Mouse (Mus musculus) hematopoietic stem cell, adult 5-6 weeks (primary cell): ENCODE measurements around the gene Sec16a. TPM values are rescaled to one million over a fixed set of nuclear protein-coding genes. Genes with fewer than 3 reads are reported as not detected.
A peak's percentile ranks its signal among the peaks of the same experiment; 100 is the strongest.

Source experiments
- ATAC-seq, 2 experiments: fragments of 125-278 bp in 1 of 2; replicated peaks in 1 of 2; 2 replicates each; pipeline ENCODE4 v1.8.0; 2016 to 2017; ENCODE audit warnings: inconsistent platforms in 2 of 2, mild to moderate bottlenecking in 2 of 2, moderate number of reproducible peaks in 2 of 2, low read depth in 1 of 2, moderate TSS enrichment in 1 of 2; ENCODE audit not compliant: low FRiP score in 2 of 2, poor library complexity in 2 of 2, severe bottlenecking in 2 of 2, insufficient read depth in 1 of 2, low TSS enrichment in 1 of 2
- total RNA-seq: library from RNA; stranded (forward); fragments of 172-1452, 232-1000 nt; gene quantifications from 2 replicates; pipeline ENCODE4 v1.2.3, GENCODE M21; 2017

Gene Sec16a
- 30.8 and 50.0 TPM in 2 replicates for total RNA-seq

GRCm38 (mm10) chr2:26444946-26445665 lies at the start of gene Sec16a:
Gene Sec16a, minus strand, starts transcription at chr2:26445216.
- peak; percentile 80 to 85 for ATAC-seq

DNA sequence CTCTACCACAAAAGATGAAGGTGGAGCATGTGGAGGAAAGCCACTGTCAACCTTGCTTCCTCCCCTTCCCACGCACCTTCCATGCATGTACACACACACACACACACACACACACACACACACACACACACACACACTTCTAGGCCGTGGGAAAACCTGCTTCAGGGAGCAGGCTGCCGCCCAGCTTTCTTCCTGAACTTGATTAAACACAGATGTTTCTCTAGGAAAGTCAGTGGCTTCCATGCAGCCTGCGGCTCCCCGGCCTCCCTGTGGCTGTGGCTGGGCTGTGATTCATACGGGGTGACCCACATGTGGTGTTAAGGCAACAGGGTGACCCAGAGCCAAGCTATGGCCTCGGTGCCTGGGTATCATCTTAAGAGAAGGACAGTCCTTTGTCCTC lies 49.4 kb upstream of the Sec16a start:
- ATAC-seq: no peak

DNA sequence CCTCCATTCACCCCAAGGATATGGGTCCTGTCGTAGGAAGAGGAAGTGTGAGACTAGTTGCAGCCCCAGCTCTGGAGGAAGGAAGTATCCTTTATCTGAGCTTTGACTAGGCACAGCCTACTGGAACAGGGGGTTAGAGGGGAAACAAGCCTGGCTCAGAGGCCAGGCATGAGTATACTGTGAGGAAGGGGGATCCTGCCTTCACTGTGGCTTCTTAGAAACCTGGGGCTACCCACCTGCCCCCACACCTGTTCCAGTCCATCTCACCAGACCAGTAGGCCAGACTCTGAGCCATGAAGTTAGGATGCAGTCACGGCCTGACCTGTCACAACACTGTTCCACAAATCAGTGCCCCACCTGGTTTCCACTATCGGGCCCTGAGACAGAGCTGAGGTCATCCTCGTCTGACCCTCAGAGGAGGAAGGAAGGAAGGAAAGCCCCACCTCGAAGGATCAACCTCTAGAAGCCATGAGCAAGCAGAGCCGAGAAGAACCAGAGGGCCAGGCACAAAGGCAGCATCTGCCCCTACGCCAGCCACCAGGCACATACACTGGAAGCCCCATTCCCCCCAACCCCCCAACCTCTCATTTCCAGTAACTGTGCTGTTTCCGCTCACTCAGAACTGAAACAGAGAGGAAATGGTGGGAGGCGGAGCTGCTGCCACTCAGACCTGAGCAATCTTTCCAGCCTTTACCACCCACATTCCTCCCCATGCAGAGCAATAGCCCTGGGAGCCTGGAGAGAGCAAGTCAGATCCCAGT lies 48.2 kb upstream of the Sec16a start:
- peak; percentile 69 for ATAC-seq

DNA sequence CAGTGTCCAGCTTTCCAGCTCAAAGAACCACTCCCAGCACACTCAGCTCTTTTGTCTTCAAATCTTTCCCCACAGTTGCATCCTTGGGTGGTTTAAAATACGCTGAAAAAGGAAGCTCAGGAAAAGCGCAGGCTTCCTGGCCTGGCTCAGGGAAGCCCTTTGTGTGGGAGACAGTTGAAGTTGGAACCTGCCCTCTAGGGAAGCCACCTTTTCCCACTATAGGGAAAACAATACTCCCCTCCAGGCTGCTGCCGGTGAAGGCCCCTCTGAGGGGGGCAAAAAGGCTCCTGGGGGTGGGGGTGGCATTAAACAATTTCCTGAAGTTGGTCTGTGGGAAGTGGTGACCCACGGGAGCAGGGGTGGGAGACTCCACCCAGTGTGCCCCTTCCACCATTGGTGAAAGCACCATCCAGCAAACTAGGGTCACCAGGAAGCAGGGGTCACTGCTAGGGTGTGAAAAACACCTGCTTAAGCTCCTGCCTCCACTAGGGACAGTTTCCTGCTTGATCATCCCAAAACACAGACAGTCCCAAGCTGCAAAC lies 45.8 kb upstream of the Sec16a start:
- no peak for ATAC-seq

DNA sequence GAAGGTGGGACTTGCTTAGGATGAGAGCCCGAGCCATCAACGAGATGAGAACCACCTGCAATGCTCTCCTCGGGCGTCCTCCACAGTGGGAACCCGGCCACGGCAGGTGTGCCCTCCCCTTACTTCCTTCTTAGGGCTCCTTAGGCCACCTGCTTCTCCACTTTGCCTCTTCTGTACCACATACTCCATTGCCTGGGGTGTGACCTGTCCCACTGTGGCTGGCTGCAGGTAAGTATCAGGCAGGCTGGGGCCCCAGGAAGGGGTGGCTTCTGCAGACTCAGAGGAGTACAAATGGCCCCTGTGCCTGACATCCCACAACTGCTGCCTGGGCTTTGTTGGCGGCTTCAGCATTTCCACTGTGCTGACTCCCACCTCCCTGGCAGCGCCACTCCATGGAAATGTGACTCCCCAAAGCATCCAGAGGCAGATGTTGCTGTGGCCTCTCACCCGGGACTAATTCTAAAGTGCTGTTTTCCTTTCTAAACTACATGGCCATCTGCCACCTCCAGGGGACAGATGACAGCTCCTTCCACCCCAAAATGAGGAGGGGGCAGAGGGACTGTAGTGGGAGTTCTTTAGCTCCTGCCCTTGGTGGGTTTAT lies 43.6 kb upstream of the Sec16a start:
- no peak for ATAC-seq

GRCm38 (mm10) chr2:26487322-26488021 lies 42.5 kb upstream of the Sec16a start:
- no peak for ATAC-seq

DNA sequence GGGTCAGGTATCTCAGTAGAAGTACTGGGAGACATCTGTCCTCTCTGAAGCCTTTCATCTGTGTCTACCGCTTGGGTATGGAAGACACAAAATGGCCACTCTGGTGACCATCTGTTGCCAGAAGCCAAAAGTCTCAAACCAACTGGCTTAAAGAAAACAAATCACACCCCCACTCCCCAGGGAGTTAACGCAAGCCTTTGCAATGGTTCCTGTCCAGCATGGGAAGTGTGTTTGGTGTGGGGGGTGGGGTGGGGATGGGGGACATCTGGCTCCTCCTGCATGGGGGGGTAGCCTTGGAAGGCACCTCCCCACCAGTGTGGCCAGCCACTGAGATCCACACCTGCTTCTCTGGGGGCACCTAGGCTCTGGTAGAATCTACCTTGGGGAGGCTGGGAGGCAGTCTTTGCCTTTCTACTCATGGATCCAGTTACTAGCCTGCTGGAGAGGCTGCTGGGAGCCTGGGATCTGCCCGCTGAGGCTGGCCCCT lies 41.9 kb upstream of the Sec16a start:
- ATAC-seq: no peak

- no peak for ATAC-seq
These were observed 41.3 kb upstream of the Sec16a start for GRCm38 (mm10) chr2:26486264-26486810.

DNA sequence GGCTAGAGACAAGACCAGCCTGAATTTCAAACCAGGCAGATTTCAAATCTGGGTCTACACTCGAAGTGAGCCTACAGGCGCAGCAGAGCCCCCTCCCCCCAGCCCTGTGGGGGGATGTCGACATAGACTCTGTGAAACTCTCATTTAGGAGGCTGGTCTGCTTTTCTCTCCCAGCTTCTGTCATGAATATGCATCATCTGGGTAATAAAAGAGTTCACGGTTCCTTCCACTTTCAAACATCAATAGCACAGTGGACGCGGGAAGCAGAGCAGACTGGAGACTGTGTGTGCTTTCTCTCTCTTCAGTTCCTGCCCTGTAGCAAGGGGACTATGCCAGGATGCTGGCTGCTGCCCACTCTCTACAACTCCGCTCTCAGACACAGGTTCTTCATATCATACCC lies 40.7 kb upstream of the Sec16a start:
- no peak for ATAC-seq

DNA sequence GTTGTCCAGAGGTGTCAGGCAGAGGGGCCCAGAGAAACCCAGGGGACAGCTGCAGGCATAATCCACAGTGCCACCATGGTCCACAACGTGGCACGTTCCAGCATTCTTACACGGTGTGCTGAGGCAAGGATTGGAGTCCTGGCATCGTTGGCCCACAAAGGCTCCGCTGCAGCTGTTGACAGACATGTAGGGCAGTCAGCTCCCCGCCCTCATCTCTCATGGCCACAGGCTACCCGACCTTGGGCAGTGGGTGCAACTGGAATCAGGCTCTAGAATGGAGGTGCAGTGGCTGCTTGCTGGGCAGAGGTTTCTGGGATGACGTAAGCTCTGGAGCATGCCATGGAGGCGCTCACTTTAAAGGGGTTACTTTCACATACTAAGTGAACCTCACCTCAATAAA lies 40.3 kb upstream of the Sec16a start:
- no peak for ATAC-seq

DNA sequence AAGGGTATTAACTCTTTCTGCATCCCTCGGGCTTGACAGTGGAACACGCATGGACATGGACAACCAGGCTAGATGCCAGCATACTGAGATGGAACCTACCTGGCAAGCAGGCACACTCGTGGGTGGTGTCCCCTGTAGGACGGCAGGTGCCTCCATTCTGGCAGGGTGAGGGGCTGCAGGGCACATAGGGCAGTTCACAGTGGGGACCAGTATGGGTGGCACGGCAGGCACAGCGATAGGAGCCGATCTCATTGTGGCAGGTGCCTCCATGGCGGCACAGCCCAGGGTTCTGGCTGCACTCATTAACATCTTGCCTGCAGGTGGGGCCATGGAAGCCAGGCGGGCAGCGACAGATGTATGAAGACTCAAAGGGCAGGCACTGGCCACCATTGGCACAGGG lies 39.2 kb upstream of the Sec16a start:
- ATAC-seq: no peak

- ATAC-seq: peak; percentile 88 to 90
These were observed 38.3 kb upstream of the Sec16a start for GRCm38 (mm10) chr2:26483230-26483869.

GRCm38 (mm10) chr2:26482824-26483223 lies 37.8 kb upstream of the Sec16a start:
- ATAC-seq: no peak

DNA sequence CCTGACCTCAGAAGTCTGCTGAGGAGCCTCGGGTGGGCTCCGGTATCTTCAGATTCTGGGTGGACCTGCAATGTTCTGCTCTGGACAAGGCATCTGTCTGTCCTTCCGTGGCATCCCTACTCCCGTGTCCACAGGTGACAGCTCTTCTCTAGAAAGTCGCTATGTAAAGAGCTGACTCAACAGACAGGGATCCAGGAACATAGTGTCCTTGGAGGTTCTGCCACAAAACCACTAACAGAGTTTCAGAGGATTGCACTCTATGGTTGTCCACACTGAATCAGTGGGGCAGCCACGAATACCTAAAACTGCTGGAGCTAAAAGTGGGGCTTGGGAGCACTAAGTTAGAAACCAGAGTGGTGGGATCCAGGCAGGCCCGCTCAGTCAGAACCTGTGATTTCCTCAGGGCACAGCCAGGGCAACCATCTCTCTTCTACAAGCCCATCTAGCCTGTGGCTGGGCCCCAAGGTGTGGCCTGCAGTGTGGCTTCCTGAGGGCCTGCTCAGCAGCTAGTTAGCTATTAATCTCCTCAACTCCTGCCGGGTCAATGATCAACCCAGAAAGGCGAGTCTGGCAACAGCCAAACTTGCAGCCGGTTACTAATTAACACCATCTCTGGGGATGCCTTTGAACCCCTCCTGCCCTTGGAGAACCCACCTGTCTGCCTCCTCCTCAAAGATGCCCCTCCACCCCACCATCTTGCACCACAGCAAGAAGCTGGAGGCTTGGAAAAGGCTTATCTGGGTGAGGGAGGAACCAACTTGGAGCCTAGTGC lies 36.9 kb upstream of the Sec16a start:
- ATAC-seq: no peak

- ATAC-seq: no peak
These were observed 35.9 kb upstream of the Sec16a start for GRCm38 (mm10) chr2:26480911-26481310.

DNA sequence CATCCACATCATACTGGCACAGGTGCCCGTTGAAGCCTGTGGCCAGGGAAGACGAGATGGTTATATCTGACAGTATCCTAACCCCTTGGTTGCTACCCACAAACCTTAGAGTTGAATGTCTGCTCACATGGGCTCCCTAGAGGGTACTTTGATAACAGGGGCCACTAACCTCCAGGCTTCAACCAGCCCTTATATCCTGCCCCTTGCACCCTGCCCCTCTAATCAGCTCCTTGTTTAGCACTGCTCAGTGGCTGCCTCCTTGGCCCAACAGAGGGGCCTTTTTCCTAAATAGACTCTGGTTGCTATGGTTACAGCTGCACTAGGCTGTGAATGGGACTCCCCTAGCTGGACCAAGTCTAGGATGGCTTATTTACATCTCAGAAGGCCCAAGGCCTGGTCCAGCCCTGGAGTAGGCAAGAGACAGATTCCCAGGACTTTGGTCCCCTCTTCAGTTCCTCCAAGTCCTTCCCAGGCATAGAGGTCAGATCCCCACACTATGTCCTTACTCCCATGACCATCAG lies 33.7 kb upstream of the Sec16a start:
- ATAC-seq: no peak
